Mouse (Mus musculus): ENCODE measurements at regions not wholly inside any gene's neighbourhood (a gene's known extent, or its start where the extent isn't known, plus 50 kb on each side); places are given as distances from the start of the nearest gene placed in this dataset.

DNA sequence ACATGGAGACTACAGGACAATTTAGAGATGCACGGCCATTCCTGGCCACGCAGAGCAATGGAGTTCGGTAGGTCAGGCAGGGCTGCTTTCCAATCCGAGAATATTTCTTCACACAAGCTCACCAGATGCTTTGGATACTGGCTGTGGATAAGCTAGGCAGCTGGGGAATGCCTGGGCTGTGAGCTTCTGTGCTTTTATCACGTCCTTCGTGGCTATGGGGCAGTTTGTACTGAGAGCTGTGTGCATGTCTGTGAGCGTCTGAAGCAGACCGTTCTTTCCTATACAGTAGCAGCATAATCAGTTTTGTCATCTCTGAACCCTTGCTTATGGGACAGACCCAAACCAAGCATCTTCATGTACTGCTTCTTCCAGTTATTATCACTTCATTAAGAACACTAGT, 307.9 kb upstream of the Dach1 start:
- Histone ChIP-seq H3K27ac (ENCODE audit: insufficient read depth, low read depth, low read length) (no peak overlapping the region), H3K27me3 (replicated peaks; ENCODE audit: control insufficient read depth, insufficient read depth, low read length) (no peaks in the 10 kb centered on the region), H3K4me3 (ENCODE audit: insufficient read depth, low read depth, low read length) (no peak overlapping the region), H3K4me1 (ENCODE audit: control insufficient read depth, insufficient read depth, low read length) (no peaks in the 10 kb centered on the region), H3K36me3 (ENCODE audit: control insufficient read depth, insufficient read depth, low read length) (no peaks in the 10 kb centered on the region)
- 77% methylated on average over 8 of the region's 8 CpGs for WGBS
- no peak for TF ChIP-seq CTCF (conservative IDR thresholded peaks at IDR 0.05; ENCODE audit: insufficient read depth, insufficient read length, low read depth, low read length)
- TF ChIP-seq POLR2A (IDR thresholded peaks at IDR 0.05; ENCODE audit: low read depth, low read length) = no peak
- no peak for DNase-seq

DNA sequence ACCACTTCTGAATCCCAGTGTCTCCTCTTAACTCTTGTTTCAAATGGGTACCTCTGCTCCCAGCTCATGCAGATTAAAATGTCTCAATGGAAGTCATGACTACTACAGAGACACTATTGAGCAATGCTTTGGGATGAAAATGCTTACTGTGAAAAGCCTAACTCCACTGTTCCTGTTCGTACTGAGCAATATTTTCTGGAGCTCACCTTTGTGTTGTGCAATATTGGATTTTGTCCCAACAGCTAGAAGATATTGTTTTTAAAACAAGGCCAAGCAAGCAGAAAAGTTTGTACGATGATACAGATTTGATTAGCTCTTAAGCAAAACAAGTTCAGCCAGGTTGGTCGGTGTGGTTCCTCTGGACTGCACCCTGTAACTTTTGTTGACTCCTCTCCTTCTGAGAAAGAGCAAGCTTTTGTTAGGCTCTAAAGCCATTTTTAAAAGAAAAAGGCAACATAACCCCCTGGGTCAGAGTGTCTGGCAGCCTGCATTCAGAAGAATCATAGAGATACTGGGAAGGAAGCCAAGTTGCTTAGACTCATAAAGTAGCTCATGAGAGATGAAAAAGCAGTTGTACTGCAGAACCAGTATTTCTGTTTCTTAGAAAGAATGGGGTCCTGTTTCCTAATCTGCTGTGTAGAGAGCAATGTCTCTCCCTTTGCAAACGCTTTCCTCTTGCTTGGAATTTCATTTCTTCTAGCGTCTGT, 302.4 kb upstream of the Dach1 start:
- Histone ChIP-seq H3K27me3 (replicated peaks; ENCODE audit: control insufficient read depth, insufficient read depth, low read length) (no peaks in the 10 kb centered on the region), H3K4me1 (ENCODE audit: control insufficient read depth, insufficient read depth, low read length) (no peaks in the 10 kb centered on the region), H3K36me3 (ENCODE audit: control insufficient read depth, insufficient read depth, low read length) (no peaks in the 10 kb centered on the region), H3K27ac (ENCODE audit: insufficient read depth, low read depth, low read length) (no peak overlapping the region), H3K4me3 (ENCODE audit: insufficient read depth, low read depth, low read length) (no peak overlapping the region)
- 54% methylated on average over 5 of the region's 5 CpGs for WGBS
- DNase-seq = peak; percentile 7
- no peak for TF ChIP-seq POLR2A (IDR thresholded peaks at IDR 0.05; ENCODE audit: low read depth, low read length)
- no peak for TF ChIP-seq CTCF (conservative IDR thresholded peaks at IDR 0.05; ENCODE audit: insufficient read depth, insufficient read length, low read depth, low read length)

DNA sequence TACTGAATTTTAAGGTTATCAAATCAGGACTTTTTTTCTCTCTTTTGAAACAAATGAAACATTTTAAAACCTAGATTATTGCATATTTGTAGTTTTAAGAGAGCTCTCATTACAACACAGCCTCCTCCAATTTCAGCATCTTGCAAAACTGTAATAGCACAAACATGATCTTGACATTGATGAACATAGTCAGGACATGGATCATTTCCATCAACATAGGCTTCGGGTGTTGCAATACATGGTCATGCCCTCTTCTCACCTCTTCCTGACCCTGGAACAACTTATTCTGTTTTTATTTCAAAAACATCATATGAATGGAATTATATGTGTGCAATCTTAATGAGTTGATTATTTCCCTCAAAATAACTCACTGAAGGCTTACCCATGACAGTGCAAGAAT, 284.9 kb upstream of the Dach1 start:
- no peak overlapping the region for H3K4me3 ChIP-seq (ENCODE audit: insufficient read depth, low read depth, low read length)
- H3K36me3 ChIP-seq (ENCODE audit: control insufficient read depth, insufficient read depth, low read length) = no peaks in the 10 kb centered on the region
- H3K4me1 ChIP-seq (ENCODE audit: control insufficient read depth, insufficient read depth, low read length) = no peaks in the 10 kb centered on the region
- 66% methylated on average over 1 of the region's 1 CpGs for WGBS
- no peak overlapping the region for H3K27ac ChIP-seq (ENCODE audit: insufficient read depth, low read depth, low read length)
- TF ChIP-seq CTCF (conservative IDR thresholded peaks at IDR 0.05; ENCODE audit: insufficient read depth, insufficient read length, low read depth, low read length) (no peak), POLR2A (IDR thresholded peaks at IDR 0.05; ENCODE audit: low read depth, low read length) (no peak)
- H3K27me3 ChIP-seq (replicated peaks; ENCODE audit: control insufficient read depth, insufficient read depth, low read length) = no peaks in the 10 kb centered on the region
- DNase-seq = no peak

DNA sequence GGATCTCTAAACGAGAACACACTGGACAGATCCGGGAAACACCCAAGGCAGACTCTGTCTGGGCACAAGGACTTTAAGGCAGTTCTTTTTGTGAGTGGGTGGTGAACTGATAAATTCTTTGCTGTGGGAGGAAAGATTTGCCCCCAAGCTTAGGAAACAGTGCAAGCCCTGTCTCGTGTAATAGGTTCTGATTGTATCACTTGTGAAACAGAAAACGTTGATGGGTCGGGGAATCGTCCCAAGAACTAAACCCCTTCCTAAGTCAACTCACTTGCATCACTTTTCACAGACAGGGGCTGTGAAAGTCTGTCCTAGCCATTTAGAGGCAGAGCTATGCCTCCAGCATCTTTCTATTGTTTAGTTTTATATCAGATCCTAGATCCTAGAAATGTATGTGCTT, 282.6 kb upstream of the Dach1 start:
- no peak for DNase-seq
- Histone ChIP-seq H3K36me3 (ENCODE audit: control insufficient read depth, insufficient read depth, low read length) (no peaks in the 10 kb centered on the region), H3K27me3 (replicated peaks; ENCODE audit: control insufficient read depth, insufficient read depth, low read length) (no peaks in the 10 kb centered on the region), H3K27ac (ENCODE audit: insufficient read depth, low read depth, low read length) (no peak overlapping the region), H3K4me3 (ENCODE audit: insufficient read depth, low read depth, low read length) (no peak overlapping the region), H3K4me1 (ENCODE audit: control insufficient read depth, insufficient read depth, low read length) (no peaks in the 10 kb centered on the region)
- TF ChIP-seq CTCF (conservative IDR thresholded peaks at IDR 0.05; ENCODE audit: insufficient read depth, insufficient read length, low read depth, low read length) (no peak), POLR2A (IDR thresholded peaks at IDR 0.05; ENCODE audit: low read depth, low read length) (no peak)
- WGBS = 85% methylated on average over 6 of the region's 6 CpGs

DNA sequence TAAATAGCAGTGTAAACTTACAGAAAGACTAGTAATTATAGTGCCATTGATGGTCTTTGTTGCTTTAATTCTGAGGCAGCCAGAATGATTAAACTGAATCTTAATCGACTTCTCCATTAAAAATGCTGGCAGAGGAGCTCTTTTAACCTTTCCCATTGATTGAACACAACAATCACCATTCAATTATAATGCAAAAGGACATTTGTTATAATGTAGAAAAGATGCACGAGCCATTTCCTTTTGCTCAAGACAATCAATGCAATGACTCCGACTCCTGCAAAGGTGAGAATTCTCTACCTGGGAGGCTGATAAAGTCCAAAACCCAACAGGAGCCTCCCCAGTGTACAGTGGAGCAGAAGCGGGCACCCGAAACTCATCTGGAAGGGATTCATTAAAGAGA, 280.0 kb upstream of the Dach1 start:
- TF ChIP-seq POLR2A (IDR thresholded peaks at IDR 0.05; ENCODE audit: low read depth, low read length) (no peak), CTCF (conservative IDR thresholded peaks at IDR 0.05; ENCODE audit: insufficient read depth, insufficient read length, low read depth, low read length) (no peak)
- Histone ChIP-seq H3K4me1 (ENCODE audit: control insufficient read depth, insufficient read depth, low read length) (no peaks in the 10 kb centered on the region), H3K27me3 (replicated peaks; ENCODE audit: control insufficient read depth, insufficient read depth, low read length) (no peaks in the 10 kb centered on the region), H3K4me3 (ENCODE audit: insufficient read depth, low read depth, low read length) (no peak overlapping the region), H3K36me3 (ENCODE audit: control insufficient read depth, insufficient read depth, low read length) (no peaks in the 10 kb centered on the region), H3K27ac (ENCODE audit: insufficient read depth, low read depth, low read length) (no peak overlapping the region)
- 72% methylated on average over 5 of the region's 5 CpGs for WGBS
- no peak for DNase-seq

DNA sequence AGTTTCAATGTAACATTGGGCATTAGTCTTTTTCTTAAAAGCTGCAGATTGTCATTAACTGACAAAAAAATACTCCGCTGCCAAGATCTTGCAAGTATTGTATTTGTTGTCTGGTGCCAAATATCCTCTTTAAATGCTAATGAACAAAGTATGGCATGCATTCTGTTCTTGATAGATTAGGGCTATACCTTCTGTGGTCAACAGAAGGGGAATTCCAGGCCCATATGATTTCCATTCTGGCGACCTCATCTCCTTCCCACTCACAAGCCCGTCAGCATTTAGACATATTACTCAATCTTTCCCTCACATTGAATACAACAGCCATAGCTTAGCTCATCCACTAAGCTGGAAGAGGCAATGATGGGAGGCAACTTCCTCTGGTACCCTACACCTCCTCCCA, 272.8 kb upstream of the Dach1 start:
- no peak overlapping the region for H3K4me3 ChIP-seq (ENCODE audit: insufficient read depth, low read depth, low read length)
- H3K4me1 ChIP-seq (ENCODE audit: control insufficient read depth, insufficient read depth, low read length) = no peaks in the 10 kb centered on the region
- WGBS = 83% methylated on average over 3 of the region's 3 CpGs
- no peak for DNase-seq
- H3K27ac ChIP-seq (ENCODE audit: insufficient read depth, low read depth, low read length) = no peak overlapping the region
- H3K36me3 ChIP-seq (ENCODE audit: control insufficient read depth, insufficient read depth, low read length) = no peaks in the 10 kb centered on the region
- H3K27me3 ChIP-seq (replicated peaks; ENCODE audit: control insufficient read depth, insufficient read depth, low read length) = no peaks in the 10 kb centered on the region
- TF ChIP-seq CTCF (conservative IDR thresholded peaks at IDR 0.05; ENCODE audit: insufficient read depth, insufficient read length, low read depth, low read length) (no peak), POLR2A (IDR thresholded peaks at IDR 0.05; ENCODE audit: low read depth, low read length) (no peak)

DNA sequence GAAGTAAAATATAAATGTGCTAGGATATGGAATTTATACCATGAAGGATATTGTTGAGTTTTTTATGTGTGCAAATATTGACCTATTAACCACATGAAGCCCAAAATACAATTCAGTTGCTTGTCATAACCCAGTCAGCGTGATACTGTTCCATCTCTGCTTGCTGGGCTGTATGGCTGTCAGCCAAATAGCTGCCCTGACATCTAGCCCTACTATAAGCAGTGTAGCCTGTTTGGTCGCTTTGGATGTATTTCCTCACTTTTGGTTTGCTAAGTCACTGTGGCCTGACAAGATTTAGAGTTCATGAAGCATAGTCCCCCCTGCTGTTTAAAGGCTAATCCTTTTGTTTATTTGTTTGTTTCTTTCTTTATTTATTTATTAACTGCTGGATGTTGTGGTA, 272.4 kb upstream of the Dach1 start:
- Histone ChIP-seq H3K36me3 (ENCODE audit: control insufficient read depth, insufficient read depth, low read length) (no peaks in the 10 kb centered on the region), H3K27ac (ENCODE audit: insufficient read depth, low read depth, low read length) (no peak overlapping the region), H3K27me3 (replicated peaks; ENCODE audit: control insufficient read depth, insufficient read depth, low read length) (no peaks in the 10 kb centered on the region), H3K4me1 (ENCODE audit: control insufficient read depth, insufficient read depth, low read length) (no peaks in the 10 kb centered on the region), H3K4me3 (ENCODE audit: insufficient read depth, low read depth, low read length) (no peak overlapping the region)
- 58% methylated on average over 2 of the region's 2 CpGs for WGBS
- no peak for TF ChIP-seq CTCF (conservative IDR thresholded peaks at IDR 0.05; ENCODE audit: insufficient read depth, insufficient read length, low read depth, low read length)
- no peak for TF ChIP-seq POLR2A (IDR thresholded peaks at IDR 0.05; ENCODE audit: low read depth, low read length)
- no peak for DNase-seq

Measured in kidney, adult 2 months (tissue).